Mouse (Mus musculus) liver, adult 2 months (tissue): Measurements from ENCODE around the gene Olfml2a.

Source experiments
- CTCF ChIP-seq: fragments of 200-500 bp; IDR thresholded peaks from 2 replicates; pipeline ENCODE4 v1.5.1; 2011; ENCODE audit warnings: low read depth, low read length, control low read depth
- POLR2A ChIP-seq: fragments of 200-500 bp; IDR thresholded peaks from 2 replicates; pipeline ENCODE4 v1.6.1; 2011; ENCODE audit warnings: low read length, control low read depth; ENCODE audit not compliant: insufficient read depth; ENCODE audit errors: extremely low read depth

DNA sequence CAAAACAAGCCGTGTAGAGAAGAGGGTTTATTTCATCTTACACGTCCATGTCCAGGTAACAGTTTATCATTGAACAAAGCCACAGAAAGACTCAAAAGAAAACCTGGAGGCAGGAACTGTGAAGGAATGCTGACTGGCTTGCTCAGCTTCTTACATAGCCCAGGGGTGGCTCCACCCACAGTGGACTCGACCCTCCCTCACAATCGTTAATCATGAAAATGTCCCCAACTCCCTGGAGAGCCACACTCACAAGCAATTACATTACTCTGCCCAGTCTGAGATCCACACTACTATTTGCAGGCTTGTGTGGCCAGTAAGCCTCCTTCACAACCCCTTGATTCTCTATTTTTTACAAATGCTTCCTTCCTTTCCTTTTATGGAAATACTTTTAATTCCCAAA lies 32.4 kb downstream of the Olfml2a start:
- no peak for TF ChIP-seq CTCF
- no peak for TF ChIP-seq POLR2A
